Mouse (Mus musculus): ENCODE results near the gene Tab3.

Gene Tab3

GRCm38 (mm10) chrX:85573532-85574181 is at the start of gene Tab3:
Gene Tab3 (plus strand): TSS chrX:85574022.
- peak; percentile 93 for DNase-seq (ENCODE audit: low read depth, low spot score)

DNA sequence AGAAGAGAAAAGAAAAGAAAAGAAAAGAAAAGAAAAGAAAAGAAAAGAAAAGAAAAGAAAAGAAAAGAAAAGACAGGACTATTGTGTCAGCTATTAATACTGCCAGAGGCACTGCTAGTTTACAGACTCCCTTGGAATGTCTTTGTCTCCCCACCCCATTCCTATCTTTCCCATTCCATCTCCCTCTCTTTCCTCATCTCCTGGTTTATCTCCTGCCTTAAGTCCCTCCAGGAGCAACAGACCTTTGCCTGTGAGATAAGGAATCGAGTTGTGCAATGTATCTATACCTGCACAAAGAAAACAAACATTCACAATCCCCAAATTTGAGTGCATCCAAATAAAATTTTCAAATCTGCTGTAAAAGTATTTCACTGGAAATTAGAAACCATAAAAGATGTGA is 48.3 kb upstream of the Tab3 start:
- DNase-seq (ENCODE audit: low read depth, low spot score): no peak

DNA sequence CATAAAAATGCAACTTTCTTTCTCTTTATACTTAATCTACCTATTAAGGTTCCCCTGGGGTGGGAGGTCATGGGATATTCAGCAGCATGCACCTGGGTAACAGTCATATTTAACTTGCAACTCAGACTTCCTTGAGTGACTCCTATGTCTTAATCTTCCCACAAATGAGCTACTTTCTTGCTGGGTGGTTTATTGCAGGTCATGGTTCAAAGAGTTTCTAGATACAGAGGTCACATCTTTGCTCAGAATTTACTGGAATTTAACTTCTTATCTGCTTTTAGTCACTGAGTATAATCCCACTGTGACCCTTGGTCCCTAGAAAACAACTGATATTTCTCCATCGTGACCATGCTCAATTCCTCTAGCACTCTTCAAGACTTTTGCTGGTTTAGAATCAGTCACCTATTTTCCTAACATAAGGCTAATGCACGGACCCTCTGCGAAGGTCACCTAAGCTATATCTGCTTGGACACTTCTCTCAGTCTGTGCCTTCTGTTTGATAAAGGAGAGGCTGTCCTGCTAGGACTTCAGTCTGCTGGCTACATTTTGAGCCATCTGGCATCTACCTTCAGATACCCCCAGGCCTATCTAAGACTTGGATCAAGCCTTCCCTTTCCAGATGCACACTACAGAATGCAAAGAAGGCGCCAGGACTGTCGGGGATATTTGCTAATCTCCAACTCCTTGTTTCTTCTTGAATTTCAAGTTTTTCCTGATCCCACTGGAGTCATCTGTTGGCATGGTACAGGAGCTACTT is 47.4 kb upstream of the Tab3 start:
- DNase-seq (ENCODE audit: low read depth, low spot score): no peak

- DNase-seq (ENCODE audit: low read depth, low spot score): no peak
These were observed 14.9 kb upstream of the Tab3 start for GRCm38 (mm10) chrX:85558931-85559330.

DNA sequence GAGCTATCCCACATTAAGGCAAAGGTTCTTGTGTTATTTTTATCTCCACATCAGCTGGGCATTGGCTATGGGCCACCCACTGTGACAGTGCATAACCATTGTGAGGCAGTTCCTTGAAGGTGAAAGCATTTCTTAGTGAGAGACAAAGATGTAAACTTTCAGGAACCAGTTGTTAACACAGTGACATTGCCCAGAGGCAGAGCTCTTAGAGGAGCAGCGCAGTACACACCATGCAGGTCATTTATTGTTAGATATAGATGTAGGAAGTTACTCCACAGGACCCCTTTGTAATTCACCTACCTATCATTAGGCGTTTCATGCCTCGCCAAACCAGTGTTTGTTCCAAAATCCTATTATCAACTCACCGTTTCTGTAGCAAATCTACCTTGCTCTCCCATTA is 7.6 kb upstream of the Tab3 start:
- no peak for DNase-seq (ENCODE audit: low read depth, low spot score)

DNA sequence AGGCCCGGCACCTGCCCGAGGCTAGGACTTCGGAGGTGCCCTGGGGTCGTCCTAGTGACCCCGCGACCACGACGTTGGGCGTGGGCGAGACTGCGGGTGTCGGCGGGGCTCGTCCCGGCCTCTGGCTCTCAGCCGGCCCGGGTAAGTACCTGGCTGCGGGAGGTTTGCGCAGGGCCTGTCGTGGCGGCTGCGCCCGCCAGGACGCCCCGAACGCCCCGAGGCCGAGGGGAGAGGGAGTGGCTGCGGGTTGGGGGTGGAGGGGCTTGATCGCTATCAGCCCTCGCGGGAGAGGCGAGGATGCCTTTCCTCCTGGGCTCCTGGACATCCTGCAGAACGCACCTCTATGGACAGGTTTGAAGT is 340 bp downstream of the Tab3 start:
- peak; percentile 6 for DNase-seq (ENCODE audit: low read depth, low spot score)

GRCm38 (mm10) chrX:85576310-85576709 is 2.5 kb downstream of the Tab3 start:
- DNase-seq (ENCODE audit: low read depth, low spot score): no peak

DNA sequence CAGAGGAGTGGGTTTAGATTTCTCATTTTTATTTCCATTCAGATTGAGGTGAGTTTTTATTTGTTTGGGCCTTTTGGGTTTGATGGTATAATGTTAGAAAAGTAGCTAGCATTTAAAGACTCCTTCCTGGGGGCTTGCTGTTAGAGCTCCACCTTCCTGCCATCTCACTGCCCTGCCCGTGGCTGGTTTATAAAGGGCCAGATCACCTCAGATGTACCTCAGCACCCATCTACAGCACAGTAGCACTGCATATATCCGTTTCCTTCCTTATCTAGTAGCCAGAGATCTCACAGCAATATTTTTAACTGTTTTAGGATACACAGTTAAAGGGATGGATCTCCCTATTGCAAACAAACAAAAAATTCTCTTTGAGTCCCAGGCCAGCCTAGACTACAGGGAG is 6.9 kb downstream of the Tab3 start:
- DNase-seq (ENCODE audit: low read depth, low spot score): no peak

DNA sequence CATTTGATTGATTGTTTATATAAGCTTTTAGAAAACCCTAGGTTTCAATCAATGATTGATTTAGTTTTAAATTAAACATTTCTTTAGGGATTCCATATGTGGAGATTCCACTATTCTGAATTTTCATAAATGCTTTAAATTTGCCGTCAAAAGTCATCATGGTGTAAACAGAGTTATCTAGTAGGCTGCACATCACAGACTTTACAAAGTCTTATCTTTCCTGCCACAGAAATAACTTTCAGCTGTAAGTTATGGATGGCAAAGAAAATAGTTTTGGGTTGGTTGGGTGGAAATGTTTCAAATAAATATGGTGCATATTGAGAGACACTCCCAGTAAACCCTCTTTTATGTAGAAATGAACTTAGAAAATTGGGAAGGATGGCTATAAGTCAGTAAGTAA is 8.7 kb downstream of the Tab3 start:
- no peak for DNase-seq (ENCODE audit: low read depth, low spot score)

- DNase-seq (ENCODE audit: low read depth, low spot score): no peak
These were observed 11.8 kb downstream of the Tab3 start for GRCm38 (mm10) chrX:85585575-85585974.

- DNase-seq (ENCODE audit: low read depth, low spot score): no peak
These were observed 40.9 kb downstream of the Tab3 start for GRCm38 (mm10) chrX:85614701-85615100.

DNA sequence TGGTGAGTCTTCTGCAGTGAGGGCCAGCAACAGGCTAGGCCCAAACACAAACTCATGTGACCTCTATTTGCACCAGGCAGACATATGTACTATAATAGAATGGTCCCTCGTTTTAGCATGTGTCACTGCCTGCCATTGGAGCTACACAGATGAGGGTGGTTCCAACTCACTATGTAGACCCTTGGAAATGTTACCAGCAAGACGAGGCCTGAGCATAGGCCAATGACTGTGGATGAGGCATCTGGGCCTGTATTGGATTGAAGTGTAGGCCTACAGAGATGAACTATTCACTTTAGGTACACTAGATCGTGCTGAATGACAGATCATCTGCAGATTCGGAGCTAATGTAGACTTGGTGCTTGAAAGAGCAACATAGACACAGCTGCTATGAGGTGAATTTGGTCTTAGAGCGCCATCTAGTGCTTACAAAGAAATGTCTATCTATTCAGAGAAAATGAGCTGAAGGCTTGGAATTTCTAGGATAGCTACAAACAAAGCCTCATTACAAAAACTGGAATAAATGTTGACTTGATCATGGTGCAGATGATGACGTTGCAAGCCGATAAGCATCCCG is 72.5 kb downstream of the Tab3 start:
- peak; percentile 59 for DNase-seq (ENCODE audit: low read depth, low spot score)

- DNase-seq (ENCODE audit: low read depth, low spot score): peak; percentile 56
These were observed 103.0 kb downstream of the Tab3 start for GRCm38 (mm10) chrX:85676808-85677207.

- no peak for DNase-seq (ENCODE audit: low read depth, low spot score)
These were observed 108.3 kb downstream of the Tab3 start for GRCm38 (mm10) chrX:85682125-85682524.

GRCm38 (mm10) chrX:85683723-85684122 is 109.9 kb downstream of the Tab3 start:
- DNase-seq (ENCODE audit: low read depth, low spot score): no peak
